Mouse (Mus musculus): ENCODE data around the gene Ccer2. TPM values are rescaled to one million over a fixed set of nuclear protein-coding genes. Genes with fewer than 3 reads are reported as not detected.
A peak's percentile ranks its signal among the peaks of the same experiment; 100 is the strongest.

Gene Ccer2
- total RNA-seq, 1 experiment = not detected

- H3K9me3 ChIP-seq (ENCODE audit: control insufficient read depth, insufficient read depth, low read depth, low read length) = no peaks in the 10 kb centered on the region
- H3K27ac ChIP-seq (ENCODE audit: insufficient read depth, low read depth, low read length, poor library complexity, severe bottlenecking) = no peak overlapping the region
- TF ChIP-seq CHD2 (IDR thresholded peaks at IDR 0.05; ENCODE audit: low read depth, low read length) (no peak), ZNF384 (IDR thresholded peaks at IDR 0.05; ENCODE audit: low read depth, low read length) (no peak), HCFC1 (IDR thresholded peaks at IDR 0.05; ENCODE audit: borderline replicate concordance, insufficient read depth, low read length) (no peak)
- no peak for DNase-seq (ENCODE audit: low read depth, low spot score)
- in situ Hi-C loops (cut with MboI; ENCODE audit: low sequenced_read_pairs in 2 of 2, unreplicated experiment in 2 of 2) = no loop called here
- no peak overlapping the region for H3K4me3 ChIP-seq (ENCODE audit: insufficient read depth in 1 of 2, low read depth in 1 of 2, low read length in 2 of 2, poor library complexity in 1 of 2, severe bottlenecking in 1 of 2)
- H3K4me1 ChIP-seq (ENCODE audit: control insufficient read depth in 2 of 2, insufficient read depth in 2 of 2, low read length in 2 of 2, poor library complexity in 1 of 2) = peaks cover 3 to 5% of the 10 kb centered on the region in 2 experiments; a peak in 1 of 4 replicates
- no peak overlapping the region for H3K9ac ChIP-seq (ENCODE audit: insufficient read depth, low read depth, low read length, poor library complexity, severe bottlenecking)
- H3K36me3 ChIP-seq (ENCODE audit: control insufficient read depth, insufficient read depth, low read length, poor library complexity, severe bottlenecking) = no peaks in the 10 kb centered on the region
These were observed 22.9 kb downstream of the Ccer2 start for GRCm38 (mm10) chr7:28778825-28779224.

- in situ Hi-C loops (cut with MboI; ENCODE audit: low sequenced_read_pairs in 2 of 2, unreplicated experiment in 2 of 2) = no loop called here
These were observed 24.2 kb downstream of the Ccer2 start for GRCm38 (mm10) chr7:28780067-28780658.

GRCm38 (mm10) chr7:28780857-28781256 lies 24.9 kb downstream of the Ccer2 start:
- DNase-seq (ENCODE audit: low read depth, low spot score) = no peak
- H3K9ac ChIP-seq (ENCODE audit: insufficient read depth, low read depth, low read length, poor library complexity, severe bottlenecking) = no peak overlapping the region

More at GRCm38 (mm10) chr7:28780067-28780658, 24.2 kb downstream of the Ccer2 start:
- peak; percentile 92 for DNase-seq (ENCODE audit: low read depth, low spot score)
- Histone ChIP-seq H3K4me3 (ENCODE audit: insufficient read depth in 1 of 2, low read depth in 1 of 2, low read length in 2 of 2, poor library complexity in 1 of 2, severe bottlenecking in 1 of 2) (no peak overlapping the region), H3K9ac (ENCODE audit: insufficient read depth, low read depth, low read length, poor library complexity, severe bottlenecking) (no peak overlapping the region), H3K4me1 (ENCODE audit: control insufficient read depth in 2 of 2, insufficient read depth in 2 of 2, low read length in 2 of 2, poor library complexity in 1 of 2) (peaks cover 3 to 5% of the 10 kb centered on the region in 2 experiments; a peak in 2 of 4 replicates), H3K9me3 (ENCODE audit: control insufficient read depth, insufficient read depth, low read depth, low read length) (no peaks in the 10 kb centered on the region), H3K27ac (ENCODE audit: insufficient read depth, low read depth, low read length, poor library complexity, severe bottlenecking) (0 out of 2 replicates have a peak overlapping the region, but pooled peaks have one; percentile 24), H3K36me3 (ENCODE audit: control insufficient read depth, insufficient read depth, low read length, poor library complexity, severe bottlenecking) (no peaks in the 10 kb centered on the region)
- TF ChIP-seq CHD2 (IDR thresholded peaks at IDR 0.05; ENCODE audit: low read depth, low read length) (no peak), MAFK (IDR thresholded peaks at IDR 0.05; ENCODE audit: insufficient read depth, low read depth, low read length) (no peak), HCFC1 (IDR thresholded peaks at IDR 0.05; ENCODE audit: borderline replicate concordance, insufficient read depth, low read length) (no peak), ZNF384 (IDR thresholded peaks at IDR 0.05; ENCODE audit: low read depth, low read length) (0 out of 2 replicates have a peak, but pooled peaks have one; percentile 21), ZC3H11A (IDR thresholded peaks at IDR 0.05; ENCODE audit: borderline replicate concordance, low read depth, low read length) (peak; percentile 68; the same call in 1 of the 2 replicates)

GRCm38 (mm10) chr7:28781261-28781663 lies 25.3 kb downstream of the Ccer2 start:
- H3K27ac ChIP-seq (ENCODE audit: insufficient read depth, low read depth, low read length, poor library complexity, severe bottlenecking) = no peak overlapping the region
- no peak overlapping the region for H3K9ac ChIP-seq (ENCODE audit: insufficient read depth, low read depth, low read length, poor library complexity, severe bottlenecking)
- TF ChIP-seq ZNF384 (IDR thresholded peaks at IDR 0.05; ENCODE audit: low read depth, low read length) = no peak
- no peak for TF ChIP-seq MAFK (IDR thresholded peaks at IDR 0.05; ENCODE audit: insufficient read depth, low read depth, low read length)
- TF ChIP-seq HCFC1 (IDR thresholded peaks at IDR 0.05; ENCODE audit: borderline replicate concordance, insufficient read depth, low read length) = no peak
- no peak for TF ChIP-seq ZC3H11A (IDR thresholded peaks at IDR 0.05; ENCODE audit: borderline replicate concordance, low read depth, low read length)
- H3K9me3 ChIP-seq (ENCODE audit: control insufficient read depth, insufficient read depth, low read depth, low read length) = no peaks in the 10 kb centered on the region
- peaks cover 3 to 5% of the 10 kb centered on the region in 2 experiments; a peak in 2 of 4 replicates for H3K4me1 ChIP-seq (ENCODE audit: control insufficient read depth in 2 of 2, insufficient read depth in 2 of 2, low read length in 2 of 2, poor library complexity in 1 of 2)
- in situ Hi-C loops (cut with MboI; ENCODE audit: low sequenced_read_pairs in 2 of 2, unreplicated experiment in 2 of 2) = no loop called here
- H3K4me3 ChIP-seq (ENCODE audit: insufficient read depth in 1 of 2, low read depth in 1 of 2, low read length in 2 of 2, poor library complexity in 1 of 2, severe bottlenecking in 1 of 2) = no peak overlapping the region
- H3K36me3 ChIP-seq (ENCODE audit: control insufficient read depth, insufficient read depth, low read length, poor library complexity, severe bottlenecking) = no peaks in the 10 kb centered on the region
- DNase-seq (ENCODE audit: low read depth, low spot score) = no peak

More at GRCm38 (mm10) chr7:28780857-28781256, 24.9 kb downstream of the Ccer2 start:
- Histone ChIP-seq H3K4me3 (ENCODE audit: insufficient read depth in 1 of 2, low read depth in 1 of 2, low read length in 2 of 2, poor library complexity in 1 of 2, severe bottlenecking in 1 of 2) (no peak overlapping the region), H3K4me1 (ENCODE audit: control insufficient read depth in 2 of 2, insufficient read depth in 2 of 2, low read length in 2 of 2, poor library complexity in 1 of 2) (peaks cover 3 to 5% of the 10 kb centered on the region in 2 experiments; a peak in 2 of 4 replicates), H3K27ac (ENCODE audit: insufficient read depth, low read depth, low read length, poor library complexity, severe bottlenecking) (no peak overlapping the region), H3K36me3 (ENCODE audit: control insufficient read depth, insufficient read depth, low read length, poor library complexity, severe bottlenecking) (no peaks in the 10 kb centered on the region), H3K9me3 (ENCODE audit: control insufficient read depth, insufficient read depth, low read depth, low read length) (no peaks in the 10 kb centered on the region)
- TF ChIP-seq CHD2 (IDR thresholded peaks at IDR 0.05; ENCODE audit: low read depth, low read length) (no peak), ZNF384 (IDR thresholded peaks at IDR 0.05; ENCODE audit: low read depth, low read length) (no peak), MAFK (IDR thresholded peaks at IDR 0.05; ENCODE audit: insufficient read depth, low read depth, low read length) (peak; percentile 48; the same call in 1 of the 2 replicates)
- in situ Hi-C loops (cut with MboI; ENCODE audit: low sequenced_read_pairs in 2 of 2, unreplicated experiment in 2 of 2) = no loop called here
